Mouse (Mus musculus) liver, adult 2 months (tissue): Measurements from ENCODE around the gene Nt5e.

Experiments used
- CTCF ChIP-seq: fragments of 200-500 bp; IDR thresholded peaks from 2 replicates; pipeline ENCODE4 v1.5.1; 2011; ENCODE audit warnings: low read depth, low read length, control low read depth
- POLR2A ChIP-seq: fragments of 200-500 bp; IDR thresholded peaks from 2 replicates; pipeline ENCODE4 v1.6.1; 2011; ENCODE audit warnings: low read length, control low read depth; ENCODE audit not compliant: insufficient read depth; ENCODE audit errors: extremely low read depth

DNA sequence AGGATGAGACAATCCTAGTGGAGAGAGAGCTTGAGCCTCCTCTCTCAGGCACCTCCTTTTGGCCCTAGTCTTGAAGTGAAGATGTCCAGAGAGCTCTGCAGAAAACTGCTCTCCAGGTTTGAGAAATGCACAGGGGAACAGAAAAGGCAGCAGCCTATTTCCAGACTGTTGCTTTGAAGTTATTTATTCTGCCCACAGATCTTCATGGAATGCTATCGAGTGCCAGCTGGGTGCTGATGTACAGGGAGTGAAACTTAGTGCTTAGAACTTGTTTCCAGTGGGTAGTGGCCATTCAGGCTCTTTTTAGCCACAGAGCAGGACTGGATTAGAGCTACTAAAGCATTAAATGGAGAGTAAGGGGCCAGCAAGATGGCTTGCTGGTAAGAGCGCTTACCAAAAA, 8.8 kb downstream of the Nt5e start:
- no peak for TF ChIP-seq CTCF
- TF ChIP-seq POLR2A: no peak
